Mouse (Mus musculus) cerebral cortex, adult 2 months (tissue): ENCODE measurements around the gene Lpgat1.

Source experiments
- WGBS: fragments of 180-500 bp; shearing (Covaris S2); methylation state at CpG from one replicate; pipeline ENCODE4 v1.1.7; 2018; 5-methylcytosine and 5-hydroxymethylcytosine counted together

The Lpgat1 gene

GRCm38 (mm10) chr1:191733822-191734221 is 16.2 kb downstream of the Lpgat1 start:
- 83% methylated on average over 4 of the region's 4 CpGs for WGBS

GRCm38 (mm10) chr1:191737871-191738270 is 20.2 kb downstream of the Lpgat1 start:
- 84% methylated on average over 6 of the region's 6 CpGs for WGBS

- WGBS: 82% methylated on average over 2 of the region's 2 CpGs
These were observed 21.1 kb downstream of the Lpgat1 start for GRCm38 (mm10) chr1:191738726-191739125.

DNA sequence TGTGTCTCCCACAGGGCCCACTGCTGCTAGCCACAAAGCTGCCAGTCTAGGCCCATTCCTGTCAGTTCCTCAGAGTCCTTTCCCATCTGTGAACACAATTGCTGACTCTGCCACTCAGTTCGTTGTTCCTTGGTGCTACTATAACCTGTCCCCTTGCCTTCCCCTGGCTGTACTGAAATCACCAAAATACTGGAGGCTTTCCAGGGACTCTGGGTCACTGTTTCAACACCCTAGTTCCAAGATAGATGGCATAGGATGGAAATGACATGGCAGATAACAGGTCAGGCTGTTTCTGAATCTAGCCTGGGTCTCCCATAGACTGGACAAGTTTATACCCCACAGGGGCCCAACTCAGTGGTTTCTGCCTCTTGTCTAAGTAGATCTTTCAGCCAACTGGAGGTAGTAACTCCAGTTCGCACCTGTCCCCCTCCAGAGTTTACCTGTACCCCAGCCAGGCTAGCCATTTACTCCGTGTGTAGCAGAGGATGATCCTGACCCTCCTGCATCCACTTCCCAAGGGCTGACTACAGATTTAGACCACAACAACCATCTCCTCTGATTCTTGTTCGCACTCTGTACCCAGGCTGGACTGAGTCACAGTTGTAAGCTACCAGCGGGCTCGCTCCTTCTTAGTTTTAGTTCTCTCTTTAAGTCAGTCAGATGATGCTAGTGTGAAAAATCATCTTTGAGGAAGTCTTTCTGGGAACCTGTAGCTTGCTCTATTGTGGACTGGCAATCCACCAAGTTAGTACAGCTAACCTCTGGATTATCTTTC is 23.1 kb downstream of the Lpgat1 start:
- 77% methylated on average over 6 of the region's 6 CpGs for WGBS

DNA sequence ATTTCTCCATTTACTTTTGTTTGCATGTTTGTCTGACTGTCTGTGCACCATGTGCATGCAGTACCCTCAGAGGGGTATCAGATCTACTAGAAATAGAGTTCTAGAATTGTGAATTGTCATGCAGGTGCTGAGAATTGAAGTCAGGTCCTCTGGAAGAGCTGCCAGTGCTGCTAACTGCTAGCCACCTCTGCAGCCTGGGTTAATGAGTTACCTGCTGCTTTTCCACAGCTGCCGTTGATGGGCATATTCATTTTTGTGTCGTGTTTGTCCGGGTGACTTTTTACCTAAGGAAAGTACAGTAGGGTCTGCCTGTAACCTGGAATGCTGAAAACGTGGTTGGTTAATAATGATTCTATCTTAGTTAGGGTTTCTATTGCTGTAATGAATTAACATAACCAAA is 24.0 kb downstream of the Lpgat1 start:
- WGBS: 86% methylated on average over 4 of the region's 4 CpGs

DNA sequence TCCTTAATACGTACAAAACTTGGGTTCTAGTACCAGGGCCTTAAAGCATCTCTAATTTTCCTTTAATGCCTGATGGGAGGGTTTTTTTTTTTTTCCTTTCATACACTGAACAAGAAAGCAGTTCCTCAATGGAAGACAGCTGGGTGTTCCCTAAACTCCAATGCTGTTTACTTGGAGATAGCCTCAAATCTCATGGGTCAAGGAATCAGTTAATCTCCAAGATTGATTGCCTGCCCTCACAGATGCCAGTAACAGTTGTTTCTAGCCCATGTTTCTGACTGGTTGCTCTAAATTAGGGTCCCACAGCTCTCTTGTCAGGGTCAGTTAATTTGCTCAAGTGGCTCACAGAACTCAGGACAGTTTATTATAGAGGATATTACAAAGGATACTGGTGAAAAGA is 30.8 kb downstream of the Lpgat1 start:
- 96% methylated on average over 1 of the region's 1 CpGs for WGBS

DNA sequence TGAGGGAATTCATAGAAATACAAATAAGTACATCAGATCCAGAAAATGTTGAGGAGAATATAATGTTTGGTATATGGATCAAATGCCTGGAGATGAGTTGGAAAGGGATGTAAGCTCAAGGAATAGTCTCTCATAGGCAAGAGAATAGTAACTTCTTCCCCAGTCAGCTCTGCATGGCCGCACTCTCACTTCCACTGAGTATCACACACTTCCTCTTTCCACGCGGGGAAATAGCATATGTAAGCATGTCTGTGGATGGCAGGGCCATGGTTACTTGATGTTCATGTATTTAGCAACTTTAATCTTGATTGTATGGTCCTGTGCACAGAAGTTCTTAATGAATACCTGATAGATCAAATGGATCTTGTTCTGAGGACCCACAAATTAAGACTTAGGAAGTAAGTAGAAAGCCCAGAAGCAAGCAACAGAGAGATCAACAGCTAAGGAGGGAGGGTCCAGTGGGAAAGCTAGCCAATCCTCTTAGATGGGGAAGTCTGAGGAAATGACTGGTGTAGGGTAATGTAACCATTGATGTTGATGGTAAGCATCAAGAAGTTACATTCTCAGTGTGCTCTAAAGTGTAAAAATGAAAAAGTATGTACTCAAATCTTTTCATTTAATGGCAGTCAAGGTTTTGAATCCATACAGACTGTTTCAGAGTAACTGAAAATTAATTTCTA is 39.0 kb downstream of the Lpgat1 start:
- 90% methylated on average over 3 of the region's 3 CpGs for WGBS

- WGBS: 49% methylated on average over 5 of the region's 5 CpGs
These were observed 56.5 kb downstream of the Lpgat1 start for GRCm38 (mm10) chr1:191774106-191774505.

- WGBS: 91% methylated on average over 8 of the region's 8 CpGs
These were observed 57.5 kb downstream of the Lpgat1 start for GRCm38 (mm10) chr1:191775116-191775515.

GRCm38 (mm10) chr1:191777521-191777920 is 59.9 kb downstream of the Lpgat1 start:
- WGBS: 93% methylated on average over 8 of the region's 8 CpGs

DNA sequence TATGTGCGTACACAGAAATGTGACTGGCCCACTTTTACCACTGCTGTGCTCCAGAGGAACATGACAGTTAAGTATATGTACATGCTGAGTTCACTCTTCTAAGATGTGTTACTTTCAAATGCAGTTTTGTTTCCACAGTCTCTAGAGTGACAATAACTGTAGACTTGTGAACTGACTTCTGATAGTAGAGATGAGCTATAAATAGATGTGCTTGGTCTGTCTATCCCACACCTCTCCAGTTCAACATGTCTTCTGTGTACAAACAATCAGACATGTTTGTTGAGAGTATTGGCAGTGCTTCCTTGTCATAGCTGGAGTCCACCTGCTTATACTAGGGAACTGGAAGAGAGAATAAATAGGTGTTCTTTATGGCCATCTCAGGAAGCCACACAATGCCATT is 62.8 kb downstream of the Lpgat1 start:
- whole genome bisulfite sequencing: 97% methylated on average over 1 of the region's 1 CpGs

- 43% methylated on average over 11 of the region's 11 CpGs for WGBS
These were observed 67.5 kb downstream of the Lpgat1 start for GRCm38 (mm10) chr1:191785108-191785507.

- WGBS: 66% methylated on average over 6 of the region's 6 CpGs
These were observed 68.6 kb downstream of the Lpgat1 start for GRCm38 (mm10) chr1:191786255-191786654.

DNA sequence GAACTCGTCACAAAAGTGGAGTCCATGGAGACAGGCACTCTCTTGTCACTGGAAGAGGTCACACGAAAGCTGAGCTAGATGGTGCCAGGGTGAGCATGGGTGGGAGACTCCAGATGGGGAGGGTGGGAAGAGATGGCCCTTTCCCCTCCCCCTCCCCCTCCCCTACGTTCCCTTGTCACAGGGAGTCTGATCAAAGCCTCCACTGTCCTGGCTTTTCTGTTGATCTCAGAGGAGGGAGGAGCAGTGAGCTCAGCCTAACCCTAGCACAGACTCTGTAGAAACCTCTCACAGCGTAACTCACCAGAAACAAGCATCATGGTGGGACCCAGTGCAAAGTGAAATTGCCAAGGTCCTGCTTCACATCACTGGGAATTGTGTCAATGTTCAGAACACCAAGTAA is 69.7 kb downstream of the Lpgat1 start:
- 51% methylated on average over 4 of the region's 4 CpGs for WGBS

- WGBS: 82% methylated on average over 8 of the region's 8 CpGs
These were observed 75.4 kb downstream of the Lpgat1 start for GRCm38 (mm10) chr1:191792991-191793390.

DNA sequence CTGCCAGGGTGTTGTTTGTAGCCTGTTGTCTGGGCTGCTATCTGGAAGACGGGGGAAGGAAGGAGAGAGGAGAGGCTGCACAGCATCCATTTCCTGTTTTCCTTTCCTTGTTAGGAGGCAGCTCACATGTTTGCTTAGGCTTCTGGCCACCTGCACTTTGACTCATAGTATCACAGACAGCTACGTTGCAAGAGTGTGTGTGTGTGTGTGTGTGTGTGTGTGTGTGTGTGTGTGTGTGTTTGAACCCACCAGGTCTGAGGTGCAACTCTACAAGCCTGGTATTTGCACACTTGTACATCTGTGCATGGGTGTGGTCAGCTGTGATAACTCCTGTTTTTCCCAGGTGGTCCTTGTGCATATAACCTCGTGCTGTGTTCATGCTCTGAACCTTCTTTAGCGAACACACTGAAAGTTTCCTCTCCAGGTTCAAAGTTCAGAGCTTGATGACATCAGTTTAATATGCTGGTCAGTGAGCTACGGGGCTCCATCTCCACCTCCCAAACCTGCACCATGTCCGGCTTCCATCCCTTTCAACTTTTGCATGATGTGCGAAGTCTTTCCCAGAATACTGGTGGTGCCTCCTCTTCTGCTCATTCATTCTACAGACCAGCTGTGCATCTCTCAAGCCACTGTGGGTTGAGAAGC is 76.4 kb downstream of the Lpgat1 start:
- 82% methylated on average over 7 of the region's 7 CpGs for WGBS

GRCm38 (mm10) chr1:191796238-191796896 is 78.7 kb downstream of the Lpgat1 start:
- 31% methylated on average over 4 of the region's 4 CpGs for WGBS

- 38% methylated on average over 9 of the region's 9 CpGs for whole genome bisulfite sequencing
These were observed 84.6 kb downstream of the Lpgat1 start for GRCm38 (mm10) chr1:191802093-191802819.

GRCm38 (mm10) chr1:191802820-191803655 is 85.4 kb downstream of the Lpgat1 start:
- WGBS: 53% methylated on average over 10 of the region's 10 CpGs

- 86% methylated on average over 5 of the region's 5 CpGs for WGBS
These were observed 87.1 kb downstream of the Lpgat1 start for GRCm38 (mm10) chr1:191804747-191805146.

DNA sequence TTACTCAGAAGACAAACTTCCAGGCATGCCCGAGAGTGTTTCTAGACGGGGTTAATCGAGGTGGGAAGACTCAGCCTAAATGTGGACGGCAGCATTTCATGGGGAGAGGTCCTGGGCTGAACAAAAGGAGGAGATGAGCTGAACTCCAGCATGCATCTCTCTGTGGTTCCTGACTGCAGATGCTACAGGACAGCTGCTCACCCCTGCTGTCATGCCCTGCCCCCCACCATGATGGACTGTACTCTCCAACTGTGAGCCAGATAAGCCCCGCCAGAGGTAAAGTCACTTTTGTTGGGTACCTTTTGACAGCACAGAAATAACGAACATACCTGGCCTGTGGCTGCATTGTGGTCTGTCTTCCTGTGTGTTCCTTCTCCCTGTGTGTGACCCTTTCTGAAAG is 88.2 kb downstream of the Lpgat1 start:
- WGBS: 76% methylated on average over 6 of the region's 6 CpGs
